Mouse (Mus musculus) midbrain, embryonic 15.5 days (tissue): ENCODE data around the gene Bbs2. TPM values are rescaled to one million over a fixed set of nuclear protein-coding genes. Genes with fewer than 3 reads are reported as not detected.
A peak's percentile ranks its signal among the peaks of the same experiment; 100 is the strongest.
"Not testable (repeated sequence)": the region's sequence is repeated elsewhere in the genome, so short reads cannot be mapped to it uniquely, and the experiment has no call there.

Experiments used
- ATAC-seq: fragments of 200-750 bp; cut with Nextera tagmentation; replicated peaks from 2 replicates; pipeline ENCODE4 v1.8.0; 2017; ENCODE audit warnings: moderate TSS enrichment
- H3K27ac ChIP-seq: fragments of 300-500 bp; sonication (generic); 2 replicates; pipeline ENCODE4 v1.5.1; 2015; ENCODE audit warnings: mild to moderate bottlenecking, inconsistent platforms
- H3K27me3 ChIP-seq: fragments of 300-500 bp; sonication (generic); replicated peaks from 2 replicates; pipeline ENCODE4 v1.6.1; 2015; ENCODE audit warnings: inconsistent platforms
- H3K36me3 ChIP-seq: fragments of 300-500 bp; sonication (generic); replicated peaks from 2 replicates; pipeline ENCODE4 v1.6.1; 2015; ENCODE audit warnings: inconsistent platforms
- H3K4me1 ChIP-seq: fragments of 300-500 bp; sonication (generic); 2 replicates; pipeline ENCODE4 v1.6.1; 2015; ENCODE audit warnings: inconsistent platforms
- H3K4me2 ChIP-seq: fragments of 300-500 bp; sonication (generic); 2 replicates; pipeline ENCODE4 v1.6.1; 2015; ENCODE audit warnings: inconsistent platforms, mild to moderate bottlenecking, moderate library complexity
- H3K4me3 ChIP-seq: fragments of 300-500 bp; sonication (generic); 2 replicates; pipeline ENCODE4 v1.5.1; 2015; ENCODE audit warnings: mild to moderate bottlenecking, inconsistent platforms
- H3K9ac ChIP-seq: fragments of 300-500 bp; sonication (generic); 2 replicates; pipeline ENCODE4 v1.6.1; 2015; ENCODE audit warnings: mild to moderate bottlenecking, inconsistent platforms
- H3K9me3 ChIP-seq: fragments of 300-500 bp; sonication (generic); 2 replicates; pipeline ENCODE4 v1.6.1; 2016; ENCODE audit warnings: inconsistent platforms
- WGBS: fragments of 180-500 bp; shearing (Covaris S2); methylation state at CpG from one replicate; pipeline ENCODE4 v1.1.7; 2015; ENCODE audit warnings: mixed read lengths; 5-methylcytosine and 5-hydroxymethylcytosine counted together
- polyA plus RNA-seq: library from polyadenylated mRNA; unstranded; fragments of >200 nt; fragmentation: Nextera tagmentation; extraction: Ambion mirVana; gene quantifications from 2 replicates; pipeline ENCODE4 v1.2.1, GENCODE M21; 2015

The Bbs2 gene
- 25.0 and 26.9 TPM in 2 replicates for polyA plus RNA-seq

- ATAC-seq: peak; percentile 99
- peak within 1 kb of the TSS; percentile 59 for H3K4me3 ChIP-seq
- H3K27ac ChIP-seq: peak within 1 kb of the TSS; percentile 98
- no peaks in the 10 kb centered on the region for H3K36me3 ChIP-seq
- peak within 1 kb of the TSS; percentile 61 for H3K9ac ChIP-seq
- H3K4me1 ChIP-seq: peaks cover 17% of the 10 kb centered on the region
- WGBS: under 1% methylated on average over 61 of the region's 61 CpGs
- no peaks in the 10 kb centered on the region for H3K27me3 ChIP-seq
- no peaks in the 10 kb centered on the region for H3K9me3 ChIP-seq
- H3K4me2 ChIP-seq: peak within 1 kb of the TSS; percentile 53
Measured at GRCm38 (mm10) chr8:94098081-94098974, at the start of gene Bbs2. TSS of gene Bbs2 (minus strand) at chr8:94098928.

GRCm38 (mm10) chr8:94148236-94148635 lies 49.5 kb upstream of the Bbs2 start:
- no peak for ATAC-seq
- 25% methylated on average over 5 of the region's 5 CpGs for WGBS

GRCm38 (mm10) chr8:94140266-94140795 lies 41.6 kb upstream of the Bbs2 start:
- H3K27me3 ChIP-seq: no peaks in the 10 kb centered on the region
- H3K9me3 ChIP-seq: no peaks in the 10 kb centered on the region
- no peak for ATAC-seq
- H3K9ac ChIP-seq: no peak overlapping the region
- H3K4me1 ChIP-seq: no peaks in the 10 kb centered on the region
- 86% methylated on average over 4 of the region's 4 CpGs for WGBS
- no peak overlapping the region for H3K4me3 ChIP-seq
- no peak overlapping the region for H3K27ac ChIP-seq
- no peaks in the 10 kb centered on the region for H3K36me3 ChIP-seq
- H3K4me2 ChIP-seq: no peak overlapping the region

More at GRCm38 (mm10) chr8:94148236-94148635, 49.5 kb upstream of the Bbs2 start:
- H3K4me2 ChIP-seq: no peak overlapping the region
- H3K4me1 ChIP-seq: peaks cover 13% of the 10 kb centered on the region
- no peaks in the 10 kb centered on the region for H3K27me3 ChIP-seq
- H3K9ac ChIP-seq: no peak overlapping the region
- no peaks in the 10 kb centered on the region for H3K9me3 ChIP-seq
- no peak overlapping the region for H3K27ac ChIP-seq
- no peaks in the 10 kb centered on the region for H3K36me3 ChIP-seq
- no peak overlapping the region for H3K4me3 ChIP-seq

- Histone ChIP-seq H3K9me3 (no peaks in the 10 kb centered on the region), H3K36me3 (no peaks in the 10 kb centered on the region), H3K4me3 (no peak within 1 kb of the TSS), H3K4me2 (no peak within 1 kb of the TSS), H3K27me3 (no peaks in the 10 kb centered on the region), H3K9ac (no peak within 1 kb of the TSS), H3K4me1 (no peaks in the 10 kb centered on the region), H3K27ac (no peak within 1 kb of the TSS)
- 71% methylated on average over 6 of the region's 6 CpGs for WGBS
- ATAC-seq: no peak
Measured at GRCm38 (mm10) chr8:94136933-94137332, 38.2 kb upstream of the Bbs2 start, which contains the start of gene Mt4. TSS of gene Mt4 (plus strand) at chr8:94137197.

- no peak overlapping the region for H3K9ac ChIP-seq
- no peaks in the 10 kb centered on the region for H3K27me3 ChIP-seq
- no peaks in the 10 kb centered on the region for H3K9me3 ChIP-seq
- no peak overlapping the region for H3K4me2 ChIP-seq
- 78% methylated on average over 7 of the region's 7 CpGs for WGBS
- no peaks in the 10 kb centered on the region for H3K4me1 ChIP-seq
- ATAC-seq: no peak
- H3K27ac ChIP-seq: no peak overlapping the region
- H3K36me3 ChIP-seq: no peaks in the 10 kb centered on the region
- H3K4me3 ChIP-seq: no peak overlapping the region
Measured at GRCm38 (mm10) chr8:94136192-94136591, 37.5 kb upstream of the Bbs2 start.

GRCm38 (mm10) chr8:94135556-94135955 lies 36.8 kb upstream of the Bbs2 start:
- no peaks in the 10 kb centered on the region for H3K9me3 ChIP-seq
- no peaks in the 10 kb centered on the region for H3K27me3 ChIP-seq
- no peak overlapping the region for H3K27ac ChIP-seq
- H3K4me1 ChIP-seq: no peaks in the 10 kb centered on the region
- no peak overlapping the region for H3K9ac ChIP-seq
- no peak overlapping the region for H3K4me2 ChIP-seq
- no peaks in the 10 kb centered on the region for H3K36me3 ChIP-seq
- no peak for ATAC-seq
- WGBS: 95% methylated on average over 6 of the region's 6 CpGs
- no peak overlapping the region for H3K4me3 ChIP-seq

GRCm38 (mm10) chr8:94134601-94135000 lies 35.9 kb upstream of the Bbs2 start:
- 77% methylated on average over 3 of the region's 3 CpGs for WGBS
- not testable (repeated sequence) for H3K4me1 ChIP-seq, ATAC-seq, H3K9ac ChIP-seq, H3K36me3 ChIP-seq, H3K9me3 ChIP-seq, H3K4me2 ChIP-seq, H3K27ac ChIP-seq, H3K4me3 ChIP-seq, H3K27me3 ChIP-seq

- Histone ChIP-seq H3K4me3 (no peak overlapping the region), H3K4me1 (0 out of 2 replicates have a peak, but pooled peaks cover 5% of the 10 kb centered on the region), H3K27me3 (no peaks in the 10 kb centered on the region), H3K4me2 (no peak overlapping the region), H3K27ac (no peak overlapping the region), H3K9me3 (no peaks in the 10 kb centered on the region), H3K9ac (no peak overlapping the region), H3K36me3 (no peaks in the 10 kb centered on the region)
- no peak for ATAC-seq
- 88% methylated on average over 5 of the region's 5 CpGs for WGBS
Measured at GRCm38 (mm10) chr8:94132096-94132495, 33.4 kb upstream of the Bbs2 start.

GRCm38 (mm10) chr8:94130126-94130525 lies 31.4 kb upstream of the Bbs2 start:
- H3K27ac ChIP-seq: no peak overlapping the region
- H3K27me3 ChIP-seq: no peaks in the 10 kb centered on the region
- 90% methylated on average over 4 of the region's 4 CpGs for WGBS
- H3K36me3 ChIP-seq: no peaks in the 10 kb centered on the region
- no peak overlapping the region for H3K4me3 ChIP-seq
- H3K9me3 ChIP-seq: no peaks in the 10 kb centered on the region
- H3K4me1 ChIP-seq: 0 out of 2 replicates have a peak, but pooled peaks cover 5% of the 10 kb centered on the region
- no peak for ATAC-seq
- H3K9ac ChIP-seq: no peak overlapping the region
- H3K4me2 ChIP-seq: no peak overlapping the region

GRCm38 (mm10) chr8:94129133-94129789 lies 30.5 kb upstream of the Bbs2 start:
- H3K4me3 ChIP-seq: no peak overlapping the region
- H3K27me3 ChIP-seq: no peaks in the 10 kb centered on the region
- no peaks in the 10 kb centered on the region for H3K36me3 ChIP-seq
- 70% methylated on average over 6 of the region's 6 CpGs for WGBS
- no peak overlapping the region for H3K27ac ChIP-seq
- no peak for ATAC-seq
- no peaks in the 10 kb centered on the region for H3K9me3 ChIP-seq
- no peak overlapping the region for H3K9ac ChIP-seq
- 0 out of 2 replicates have a peak, but pooled peaks cover 5% of the 10 kb centered on the region for H3K4me1 ChIP-seq
- H3K4me2 ChIP-seq: no peak overlapping the region

- no peak overlapping the region for H3K4me2 ChIP-seq
- no peaks in the 10 kb centered on the region for H3K27me3 ChIP-seq
- no peaks in the 10 kb centered on the region for H3K36me3 ChIP-seq
- 0 out of 2 replicates have a peak, but pooled peaks have one; percentile 42 for ATAC-seq
- 63% methylated on average over 6 of the region's 6 CpGs for WGBS
- H3K4me1 ChIP-seq: peaks cover 12% of the 10 kb centered on the region; the same call in 1 of the 2 replicates
- H3K9ac ChIP-seq: no peak overlapping the region
- H3K4me3 ChIP-seq: no peak overlapping the region
- H3K27ac ChIP-seq: no peak overlapping the region
- H3K9me3 ChIP-seq: no peaks in the 10 kb centered on the region
Measured at GRCm38 (mm10) chr8:94127711-94128110, 29.0 kb upstream of the Bbs2 start.

- Histone ChIP-seq H3K4me1 (peaks cover 27% of the 10 kb centered on the region), H3K36me3 (no peaks in the 10 kb centered on the region), H3K4me2 (no peak overlapping the region), H3K27ac (no peak overlapping the region), H3K9me3 (no peaks in the 10 kb centered on the region), H3K4me3 (no peak overlapping the region), H3K27me3 (no peaks in the 10 kb centered on the region), H3K9ac (no peak overlapping the region)
- ATAC-seq: no peak
- WGBS: 50% methylated on average over 8 of the region's 8 CpGs
Measured at GRCm38 (mm10) chr8:94122711-94123468, 24.2 kb upstream of the Bbs2 start.
